Mouse (Mus musculus) small intestine, adult 2 months (tissue): Measurements from ENCODE around the gene Mybpc2.

Source experiments
- CTCF ChIP-seq: fragments of 200-500 bp; IDR thresholded peaks from 2 replicates; pipeline ENCODE4 v1.5.1; 2012; ENCODE audit warnings: low read depth, mild to moderate bottlenecking, control low read depth, inconsistent platforms, low read length, moderate library complexity, mixed read lengths; ENCODE audit not compliant: insufficient replicate concordance, insufficient read length; ENCODE audit errors: extremely low read depth
- POLR2A ChIP-seq: fragments of 200-500 bp; IDR thresholded peaks from 2 replicates; pipeline ENCODE4 v1.6.1; 2012; ENCODE audit warnings: low read depth, mild to moderate bottlenecking, control low read depth, inconsistent platforms, low read length, moderate library complexity

GRCm38 (mm10) chr7:44547041-44547440, 22.6 kb upstream of the Mybpc2 start:
- TF ChIP-seq CTCF (no peak), POLR2A (no peak)
